Mouse (Mus musculus) embryonic facial prominence, embryonic 14.5 days (tissue): ENCODE measurements around the gene Wasf3. TPM values are rescaled to one million over a fixed set of nuclear protein-coding genes. Genes with fewer than 3 reads are reported as not detected.
A peak's percentile ranks its signal among the peaks of the same experiment; 100 is the strongest.

Source experiments
- ATAC-seq: fragments of 200-750 bp; cut with Nextera tagmentation; 2 replicates; pipeline ENCODE4 v1.8.0; 2017; ENCODE audit warnings: low read depth, moderate number of reproducible peaks, moderate TSS enrichment
- DNase-seq: peaks from one replicate; pipeline ENCODE4 v3.0.0-alpha.2; 2015; ENCODE audit warnings: low spot score
- H3K27ac ChIP-seq: fragments of 300-500 bp; sonication (generic); replicated peaks from 2 replicates; pipeline ENCODE4 v1.5.1; 2014; ENCODE audit warnings: low read depth, mild to moderate bottlenecking, low read length, moderate library complexity
- H3K27me3 ChIP-seq: fragments of 300-500 bp; sonication (generic); replicated peaks from 2 replicates; pipeline ENCODE4 v1.6.1; 2014; ENCODE audit warnings: low read length; ENCODE audit not compliant: control insufficient read depth, insufficient read depth
- H3K36me3 ChIP-seq: fragments of 300-500 bp; sonication (generic); 2 replicates; pipeline ENCODE4 v1.6.1; 2014; ENCODE audit warnings: low read length, mixed read lengths; ENCODE audit not compliant: control insufficient read depth, insufficient read depth
- H3K4me1 ChIP-seq: fragments of 300-500 bp; sonication (generic); 2 replicates; pipeline ENCODE4 v1.6.1; 2014; ENCODE audit warnings: antibody characterized with exemption, low read length; ENCODE audit not compliant: control insufficient read depth, insufficient read depth
- H3K4me2 ChIP-seq: fragments of 300-500 bp; sonication (generic); 2 replicates; pipeline ENCODE4 v1.6.1; 2014; ENCODE audit warnings: low read depth, mild to moderate bottlenecking, low read length, moderate library complexity, mixed read lengths
- H3K4me3 ChIP-seq: fragments of 300-500 bp; sonication (generic); 2 replicates; pipeline ENCODE4 v1.5.1; 2014; ENCODE audit warnings: low read depth, mild to moderate bottlenecking, low read length
- H3K9ac ChIP-seq: fragments of 300-500 bp; sonication (generic); 2 replicates; pipeline ENCODE4 v1.6.1; 2014; ENCODE audit warnings: low read depth, mild to moderate bottlenecking, low read length, moderate library complexity, mixed read lengths
- H3K9me3 ChIP-seq: fragments of 300-500 bp; sonication (generic); 2 replicates; pipeline ENCODE4 v1.6.1; 2016; ENCODE audit warnings: low read length; ENCODE audit not compliant: control insufficient read depth
- WGBS: fragments of 180-500 bp; shearing (Covaris S2); extraction: QIAGEN DNeasy Blood & Tissue Kit; methylation state at CpG from one replicate; pipeline ENCODE4 v1.1.7; 2014; 5-methylcytosine and 5-hydroxymethylcytosine counted together
- polyA plus RNA-seq: library from polyadenylated mRNA; unstranded; fragments of >200 nt; fragmentation: Nextera tagmentation; extraction: Ambion mirVana; gene quantifications from 2 replicates; pipeline ENCODE4 v1.2.1, GENCODE M21; 2014

Wasf3 gene
- polyA plus RNA-seq, 1 experiment from 2014 or later, result 1.6 TPM

DNA sequence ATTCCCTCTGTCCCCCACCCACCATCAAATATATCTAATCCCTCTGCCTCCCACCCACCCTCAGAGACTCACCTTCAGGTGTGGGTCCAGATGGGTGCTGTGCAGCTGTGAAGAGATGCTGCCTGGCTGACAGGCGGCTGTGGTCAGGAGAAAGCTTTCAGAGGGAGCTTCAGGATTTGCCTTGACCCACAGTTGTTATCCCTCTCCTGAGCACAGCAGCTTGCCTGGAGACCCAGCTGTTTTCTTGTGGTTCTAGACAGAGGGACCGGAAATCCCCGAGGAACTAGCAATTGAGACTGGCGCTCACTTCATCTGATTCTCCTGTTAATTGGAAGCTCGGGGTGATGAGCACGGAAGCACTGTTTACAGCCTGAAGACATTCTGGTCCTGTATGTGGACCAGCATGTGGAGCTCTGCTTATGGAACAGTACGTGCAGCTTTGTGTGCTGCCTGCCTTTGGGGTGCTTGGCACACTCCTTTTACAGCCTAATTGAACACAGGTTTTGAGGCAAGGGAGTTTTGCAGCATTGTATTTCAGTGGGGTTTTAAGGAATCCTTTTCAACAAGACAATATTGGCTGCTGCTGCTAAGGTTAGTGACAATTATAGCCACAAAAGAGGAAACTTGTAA is 54.5 kb downstream of the Wasf3 start:
- Histone ChIP-seq H3K4me3 (no peak overlapping the region), H3K9ac (no peak overlapping the region), H3K9me3 (no peaks in the 10 kb centered on the region), H3K36me3 (peaks cover 7% of the 10 kb centered on the region; the same call in 1 of the 2 replicates), H3K27me3 (no peaks in the 10 kb centered on the region), H3K4me1 (no peaks in the 10 kb centered on the region), H3K4me2 (no peak overlapping the region), H3K27ac (peak overlapping the region; percentile 71)
- 65% methylated on average over 7 of the region's 7 CpGs for WGBS
- ATAC-seq, result peak; percentile 63
- peak; percentile 64 for DNase-seq

DNA sequence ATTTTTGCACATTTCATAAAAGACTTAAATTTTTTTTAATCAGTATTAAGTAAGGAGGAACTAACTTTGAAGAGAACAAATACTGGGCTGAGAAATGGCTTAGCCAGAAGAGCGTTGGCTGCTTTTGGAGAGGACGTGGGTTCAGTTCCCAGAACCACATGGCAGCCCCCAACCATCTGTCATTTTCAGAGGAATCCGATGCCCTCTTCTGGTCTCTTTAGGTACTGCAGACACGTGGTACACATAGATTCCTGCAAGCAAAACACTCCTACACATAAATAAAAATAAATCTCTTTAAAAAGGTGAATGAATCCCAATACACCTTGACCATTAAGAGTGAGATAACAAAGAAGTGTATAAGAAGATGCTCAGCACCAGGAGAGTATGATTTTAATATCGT is 55.5 kb downstream of the Wasf3 start:
- WGBS, result 90% methylated on average over 5 of the region's 5 CpGs
- ATAC-seq, result no peak

DNA sequence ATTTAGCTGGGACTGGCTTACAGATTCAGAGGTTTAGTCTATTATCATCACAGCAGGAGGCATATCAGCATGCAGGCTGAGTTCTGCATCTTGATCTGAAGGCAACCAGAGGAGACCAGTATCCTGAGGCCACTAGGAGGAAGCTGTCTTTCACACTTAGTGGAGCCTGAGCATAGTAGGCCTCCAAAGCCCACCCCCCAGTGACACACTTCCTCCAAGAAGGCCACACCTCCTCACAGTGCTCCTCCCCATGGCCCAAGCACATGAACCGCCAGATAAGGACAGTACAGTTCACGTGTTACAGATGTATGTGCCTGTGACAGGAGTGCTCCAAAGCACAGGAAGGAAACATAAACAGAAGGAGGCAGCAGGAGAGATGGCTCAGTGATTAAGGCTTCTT is 58.0 kb downstream of the Wasf3 start:
- no peak overlapping the region for H3K4me3 ChIP-seq
- no peak overlapping the region for H3K4me2 ChIP-seq
- no peaks in the 10 kb centered on the region for H3K4me1 ChIP-seq
- no peak overlapping the region for H3K27ac ChIP-seq
- DNase-seq, result no peak
- WGBS, result 85% methylated on average over 2 of the region's 2 CpGs
- ATAC-seq, result no peak
- H3K27me3 ChIP-seq, result no peaks in the 10 kb centered on the region
- peaks cover 6% of the 10 kb centered on the region; the same call in 1 of the 2 replicates for H3K36me3 ChIP-seq
- no peak overlapping the region for H3K9ac ChIP-seq
- H3K9me3 ChIP-seq, result no peaks in the 10 kb centered on the region

More for the DNA sequence above, 55.5 kb downstream of the Wasf3 start:
- H3K27me3 ChIP-seq, result no peaks in the 10 kb centered on the region
- H3K9me3 ChIP-seq, result no peaks in the 10 kb centered on the region
- H3K9ac ChIP-seq, result no peak overlapping the region
- H3K4me2 ChIP-seq, result no peak overlapping the region
- H3K4me1 ChIP-seq, result no peaks in the 10 kb centered on the region
- peaks cover 7% of the 10 kb centered on the region; the same call in 1 of the 2 replicates for H3K36me3 ChIP-seq
- no peak overlapping the region for H3K4me3 ChIP-seq
- H3K27ac ChIP-seq, result no peak overlapping the region
- DNase-seq, result no peak

DNA sequence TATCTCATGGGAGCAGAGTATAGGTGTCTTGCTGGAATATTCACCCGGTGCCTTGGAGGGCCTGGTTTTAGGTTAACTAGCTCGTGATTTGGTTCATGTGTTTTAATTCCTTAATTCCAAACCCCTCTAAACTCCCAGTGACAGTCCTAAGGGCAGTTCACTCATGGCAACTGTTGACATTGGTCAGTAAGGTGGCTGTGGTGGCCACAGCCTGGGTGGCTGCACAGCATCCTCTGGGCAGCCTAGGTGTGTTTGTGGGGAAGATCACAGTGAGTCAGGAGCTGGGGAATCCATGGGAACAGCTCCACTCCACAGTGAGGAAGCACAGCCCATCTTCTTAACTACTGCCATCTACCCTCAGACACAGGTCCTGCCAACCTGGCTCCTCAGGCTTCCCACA is 61.8 kb downstream of the Wasf3 start:
- ATAC-seq, result no peak
- 75% methylated on average over 2 of the region's 2 CpGs for WGBS

DNA sequence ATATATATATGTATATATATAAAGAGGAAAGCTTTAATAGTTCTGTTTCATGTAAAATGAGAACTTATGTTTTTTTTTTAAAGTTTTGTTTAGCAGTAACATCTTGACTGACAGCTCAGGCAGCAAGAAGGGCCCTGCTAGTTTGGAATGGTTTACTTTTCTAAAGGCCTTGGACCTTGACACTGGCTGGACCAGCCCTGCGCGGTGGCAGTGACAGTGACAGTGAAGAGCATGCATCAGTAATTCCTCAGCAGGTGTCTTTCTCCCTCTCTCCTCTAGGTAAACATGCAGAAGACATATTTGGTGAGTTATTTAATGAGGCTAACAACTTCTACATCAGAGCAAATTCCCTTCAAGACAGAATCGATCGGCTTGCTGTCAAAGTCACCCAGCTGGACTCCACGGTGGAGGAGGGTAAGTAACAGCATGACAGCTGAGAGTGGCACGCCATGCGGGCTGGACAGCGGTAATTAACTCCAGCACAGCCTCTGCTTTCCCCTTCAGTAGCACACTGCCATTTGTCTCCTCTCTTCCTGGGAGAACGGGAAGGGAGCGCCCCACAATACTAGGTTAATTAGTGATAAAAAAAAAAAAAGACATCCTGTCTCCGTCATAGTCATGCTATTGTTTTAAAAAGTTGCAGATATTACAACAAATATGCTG is 66.9 kb downstream of the Wasf3 start:
- DNase-seq, result peak; percentile 8
- WGBS, result 65% methylated on average over 11 of the region's 11 CpGs
- ATAC-seq, result no peak
- Histone ChIP-seq H3K36me3 (0 out of 2 replicates have a peak, but pooled peaks cover 13% of the 10 kb centered on the region), H3K9ac (no peak overlapping the region), H3K4me1 (no peaks in the 10 kb centered on the region), H3K4me2 (no peak overlapping the region), H3K27me3 (no peaks in the 10 kb centered on the region), H3K9me3 (no peaks in the 10 kb centered on the region), H3K4me3 (no peak overlapping the region), H3K27ac (no peak overlapping the region)

More for the DNA sequence above, 61.8 kb downstream of the Wasf3 start:
- Histone ChIP-seq H3K4me1 (no peaks in the 10 kb centered on the region), H3K9ac (no peak overlapping the region), H3K4me3 (no peak overlapping the region), H3K27me3 (no peaks in the 10 kb centered on the region), H3K4me2 (no peak overlapping the region), H3K27ac (no peak overlapping the region), H3K9me3 (no peaks in the 10 kb centered on the region), H3K36me3 (no peaks in the 10 kb centered on the region)
- DNase-seq, result no peak

DNA sequence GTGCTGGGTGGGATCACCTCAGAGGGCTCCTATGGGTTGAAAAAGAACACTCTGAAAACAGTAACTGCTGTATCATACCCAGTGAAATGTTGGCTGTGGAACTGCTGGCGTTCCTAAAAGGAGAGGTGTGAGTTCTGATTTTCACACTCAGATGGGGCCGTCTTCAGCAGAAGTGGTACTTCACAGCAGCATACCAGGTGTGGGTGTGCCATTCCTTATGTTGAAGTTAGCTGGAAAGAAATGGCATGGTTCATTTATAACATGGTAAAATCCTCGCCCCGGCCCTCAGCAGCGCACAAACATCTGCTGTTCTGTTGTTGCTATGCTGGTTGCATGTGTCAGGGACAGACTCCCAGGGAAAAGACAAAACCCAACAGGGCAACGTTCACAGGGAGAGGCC is 68.8 kb downstream of the Wasf3 start:
- H3K4me3 ChIP-seq, result no peak overlapping the region
- no peak overlapping the region for H3K4me2 ChIP-seq
- DNase-seq, result no peak
- H3K36me3 ChIP-seq, result 0 out of 2 replicates have a peak, but pooled peaks cover 13% of the 10 kb centered on the region
- ATAC-seq, result no peak
- no peaks in the 10 kb centered on the region for H3K9me3 ChIP-seq
- H3K27me3 ChIP-seq, result no peaks in the 10 kb centered on the region
- no peak overlapping the region for H3K9ac ChIP-seq
- 87% methylated on average over 6 of the region's 6 CpGs for WGBS
- H3K4me1 ChIP-seq, result no peaks in the 10 kb centered on the region
- H3K27ac ChIP-seq, result no peak overlapping the region

DNA sequence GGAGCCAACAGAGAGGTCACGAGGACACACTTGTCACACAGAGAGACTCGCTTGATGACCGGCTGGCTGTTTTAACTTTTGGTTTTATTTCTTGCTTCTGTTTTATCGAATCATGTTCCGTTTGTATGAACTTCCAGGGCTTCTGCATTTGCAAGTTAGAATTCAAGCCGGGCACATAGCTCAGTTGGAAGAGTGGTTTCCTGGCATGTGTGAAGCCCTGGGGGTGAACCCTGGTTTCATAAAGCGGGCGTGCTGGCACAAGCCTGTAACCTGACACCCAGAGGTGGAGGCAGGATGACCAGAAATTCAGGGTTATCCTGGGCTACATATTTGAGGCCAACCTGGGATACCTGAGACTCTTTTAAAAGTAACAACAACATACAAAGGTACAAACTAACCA is 76.8 kb downstream of the Wasf3 start:
- Histone ChIP-seq H3K36me3 (0 out of 2 replicates have a peak, but pooled peaks cover 1% of the 10 kb centered on the region), H3K4me1 (no peaks in the 10 kb centered on the region), H3K4me2 (no peak overlapping the region), H3K9ac (no peak overlapping the region), H3K4me3 (no peak overlapping the region), H3K27me3 (no peaks in the 10 kb centered on the region), H3K27ac (no peak overlapping the region), H3K9me3 (no peaks in the 10 kb centered on the region)
- 76% methylated on average over 8 of the region's 8 CpGs for WGBS
- DNase-seq (peak; percentile 4), ATAC-seq (no peak)

DNA sequence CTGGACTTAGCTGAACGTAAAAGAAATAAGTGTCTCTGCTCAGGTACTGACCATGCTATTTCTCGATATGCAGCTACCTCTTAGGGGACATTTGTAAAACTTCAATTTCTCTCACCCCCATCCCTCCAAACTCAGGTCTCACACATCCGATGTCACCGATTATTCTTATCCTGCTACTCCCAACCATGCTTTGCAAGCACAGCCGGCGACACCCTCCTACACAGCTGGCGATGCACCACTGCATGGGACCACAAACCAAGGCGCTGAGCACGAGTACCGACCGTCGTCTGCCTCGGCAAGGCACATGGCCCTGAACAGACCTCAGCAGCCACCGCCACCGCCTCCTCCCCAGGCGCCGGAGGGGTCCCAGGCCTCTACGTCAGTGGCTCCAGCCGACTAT is 81.9 kb downstream of the Wasf3 start:
- no peaks in the 10 kb centered on the region for H3K9me3 ChIP-seq
- H3K4me3 ChIP-seq, result no peak overlapping the region
- no peaks in the 10 kb centered on the region for H3K27me3 ChIP-seq
- DNase-seq (no peak), ATAC-seq (no peak)
- H3K4me1 ChIP-seq, result no peaks in the 10 kb centered on the region
- 92% methylated on average over 19 of the region's 19 CpGs for WGBS
- no peak overlapping the region for H3K27ac ChIP-seq
- H3K36me3 ChIP-seq, result no peaks in the 10 kb centered on the region
- H3K4me2 ChIP-seq, result no peak overlapping the region
- no peak overlapping the region for H3K9ac ChIP-seq

DNA sequence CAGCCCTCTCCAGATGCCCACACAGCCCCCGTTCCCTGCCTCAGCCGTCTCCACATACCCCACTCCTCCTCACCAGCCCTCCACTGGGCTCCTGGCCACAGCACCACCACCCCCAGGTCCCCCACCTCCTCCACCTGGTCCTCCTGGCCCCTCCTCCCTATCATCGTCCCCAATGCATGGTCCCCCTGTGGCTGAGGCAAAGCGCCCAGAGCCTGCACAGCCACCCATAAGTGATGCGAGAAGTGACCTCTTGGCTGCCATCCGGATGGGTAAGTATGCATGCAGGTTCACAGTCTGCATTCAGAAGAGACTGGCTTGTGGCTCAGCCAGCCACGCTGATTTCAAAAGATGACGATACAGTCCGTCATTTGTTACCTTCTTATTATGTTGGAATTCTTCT is 83.5 kb downstream of the Wasf3 start:
- H3K4me3 ChIP-seq, result no peak overlapping the region
- no peaks in the 10 kb centered on the region for H3K9me3 ChIP-seq
- no peaks in the 10 kb centered on the region for H3K27me3 ChIP-seq
- no peaks in the 10 kb centered on the region for H3K4me1 ChIP-seq
- DNase-seq, result no peak
- no peak overlapping the region for H3K4me2 ChIP-seq
- no peaks in the 10 kb centered on the region for H3K36me3 ChIP-seq
- no peak for ATAC-seq
- no peak overlapping the region for H3K9ac ChIP-seq
- H3K27ac ChIP-seq, result no peak overlapping the region
- 91% methylated on average over 9 of the region's 9 CpGs for WGBS
